Mouse (Mus musculus): Measurements from ENCODE around the gene Atp6v0a2. TPM values are rescaled to one million over a fixed set of nuclear protein-coding genes. Genes with fewer than 3 reads are reported as not detected.

Gene Atp6v0a2
- polyA plus RNA-seq, 1 experiment from 2014 or later = 29.2 TPM

DNA sequence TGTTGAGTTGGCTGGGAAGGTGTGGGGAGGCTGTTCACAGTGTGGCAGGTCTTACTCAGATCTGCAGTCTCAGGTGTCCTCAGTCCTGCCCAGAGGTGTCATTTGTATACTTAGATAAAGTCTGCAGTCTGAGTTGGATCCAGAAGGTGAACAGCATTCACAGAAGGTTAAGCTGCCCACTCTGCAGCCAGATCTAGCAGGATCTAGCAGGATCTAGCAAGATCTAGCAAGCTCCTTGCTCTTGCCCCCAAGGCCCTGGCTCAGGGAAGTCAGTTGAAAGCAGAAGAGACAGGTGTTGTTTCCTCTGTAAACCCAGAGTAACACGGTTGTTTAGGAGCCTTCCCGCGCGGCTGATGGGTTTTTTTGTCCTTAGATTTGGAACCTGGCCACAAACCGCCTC, 85.4 kb downstream of the Atp6v0a2 start:
- Histone ChIP-seq H3K36me3 (ENCODE audit: control insufficient read depth, insufficient read depth, low read length) (peaks cover 23% of the 10 kb centered on the region), H3K4me3 (ENCODE audit: low read depth, low read length) (no peak overlapping the region), H3K4me2 (replicated peaks; ENCODE audit: low read depth) (no peak overlapping the region), H3K9me3 (ENCODE audit: control insufficient read depth, low read length) (no peaks in the 10 kb centered on the region), H3K4me1 (replicated peaks; ENCODE audit: control insufficient read depth, insufficient read depth) (no peaks in the 10 kb centered on the region), H3K27ac (replicated peaks) (no peak overlapping the region), H3K27me3 (ENCODE audit: control insufficient read depth, insufficient read depth, low read length) (no peaks in the 10 kb centered on the region), H3K9ac (ENCODE audit: low read length) (no peak overlapping the region)
- DNase-seq (ENCODE audit: low spot score) = no peak
- no peak for TF ChIP-seq EP300 (optimal IDR thresholded peaks at IDR 0.05)
- no peak for TF ChIP-seq CTCF (IDR thresholded peaks at IDR 0.05; ENCODE audit: low read depth)
- WGBS = 89% methylated on average over 5 of the region's 5 CpGs
- no peak for ATAC-seq (ENCODE audit: low FRiP score, low TSS enrichment)

- 90% methylated on average over 8 of the region's 8 CpGs for WGBS
- H3K27ac ChIP-seq (replicated peaks) = no peak overlapping the region
- H3K9me3 ChIP-seq (ENCODE audit: control insufficient read depth, low read length) = no peaks in the 10 kb centered on the region
- peaks cover 33% of the 10 kb centered on the region for H3K36me3 ChIP-seq (ENCODE audit: control insufficient read depth, insufficient read depth, low read length)
- no peak for TF ChIP-seq EP300 (optimal IDR thresholded peaks at IDR 0.05)
- no peak for TF ChIP-seq CTCF (IDR thresholded peaks at IDR 0.05; ENCODE audit: low read depth)
- no peak for ATAC-seq (ENCODE audit: low FRiP score, low TSS enrichment)
- no peak for DNase-seq (ENCODE audit: low spot score)
- no peak overlapping the region for H3K4me3 ChIP-seq (ENCODE audit: low read depth, low read length)
- H3K4me1 ChIP-seq (replicated peaks; ENCODE audit: control insufficient read depth, insufficient read depth) = no peaks in the 10 kb centered on the region
- H3K27me3 ChIP-seq (ENCODE audit: control insufficient read depth, insufficient read depth, low read length) = no peaks in the 10 kb centered on the region
- no peak overlapping the region for H3K9ac ChIP-seq (ENCODE audit: low read length)
- no peak overlapping the region for H3K4me2 ChIP-seq (replicated peaks; ENCODE audit: low read depth)
Observed at GRCm38 (mm10) chr5:124715135-124715534, 86.8 kb downstream of the Atp6v0a2 start.

DNA sequence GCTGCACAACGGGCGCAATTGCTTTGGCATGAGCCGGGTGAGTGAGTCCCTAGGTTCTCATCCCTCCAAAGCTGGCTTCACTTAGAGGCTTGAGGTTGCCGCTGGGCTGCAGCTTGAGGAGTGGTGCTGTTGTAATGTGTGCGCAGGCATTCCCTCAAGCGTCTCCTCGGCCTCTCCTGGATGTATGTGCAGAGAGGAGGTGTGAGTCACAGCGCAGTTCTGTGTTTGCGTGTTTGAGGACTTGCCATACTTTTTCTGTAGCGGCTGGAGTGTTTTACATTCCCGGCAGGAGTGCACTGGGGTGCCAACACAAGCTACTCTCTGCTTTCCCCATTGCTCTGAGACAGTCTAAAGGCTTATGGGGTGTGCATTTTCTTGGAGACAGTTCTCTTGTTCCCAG, 89.6 kb downstream of the Atp6v0a2 start:
- Histone ChIP-seq H3K36me3 (ENCODE audit: control insufficient read depth, insufficient read depth, low read length) (peaks cover 33% of the 10 kb centered on the region), H3K4me1 (replicated peaks; ENCODE audit: control insufficient read depth, insufficient read depth) (no peaks in the 10 kb centered on the region), H3K4me3 (ENCODE audit: low read depth, low read length) (no peak overlapping the region), H3K27me3 (ENCODE audit: control insufficient read depth, insufficient read depth, low read length) (no peaks in the 10 kb centered on the region), H3K27ac (replicated peaks) (no peak overlapping the region), H3K4me2 (replicated peaks; ENCODE audit: low read depth) (no peak overlapping the region), H3K9ac (ENCODE audit: low read length) (no peak overlapping the region), H3K9me3 (ENCODE audit: control insufficient read depth, low read length) (no peaks in the 10 kb centered on the region)
- ATAC-seq (ENCODE audit: low FRiP score, low TSS enrichment) = no peak
- WGBS = 94% methylated on average over 11 of the region's 11 CpGs
- no peak for TF ChIP-seq EP300 (optimal IDR thresholded peaks at IDR 0.05)
- TF ChIP-seq CTCF (IDR thresholded peaks at IDR 0.05; ENCODE audit: low read depth) = no peak
- no peak for DNase-seq (ENCODE audit: low spot score)

GRCm38 (mm10) chr5:124718396-124718795, 90.0 kb downstream of the Atp6v0a2 start:
- Histone ChIP-seq H3K9ac (ENCODE audit: low read length) (no peak overlapping the region), H3K4me3 (ENCODE audit: low read depth, low read length) (no peak overlapping the region), H3K4me1 (replicated peaks; ENCODE audit: control insufficient read depth, insufficient read depth) (no peaks in the 10 kb centered on the region), H3K4me2 (replicated peaks; ENCODE audit: low read depth) (no peak overlapping the region), H3K27me3 (ENCODE audit: control insufficient read depth, insufficient read depth, low read length) (no peaks in the 10 kb centered on the region), H3K27ac (replicated peaks) (no peak overlapping the region), H3K9me3 (ENCODE audit: control insufficient read depth, low read length) (no peaks in the 10 kb centered on the region), H3K36me3 (ENCODE audit: control insufficient read depth, insufficient read depth, low read length) (peaks cover 33% of the 10 kb centered on the region)
- WGBS = 92% methylated on average over 7 of the region's 7 CpGs
- TF ChIP-seq CTCF (IDR thresholded peaks at IDR 0.05; ENCODE audit: low read depth) (no peak), EP300 (optimal IDR thresholded peaks at IDR 0.05) (no peak)
- DNase-seq (ENCODE audit: low spot score) (no peak), ATAC-seq (ENCODE audit: low FRiP score, low TSS enrichment) (no peak)

DNA sequence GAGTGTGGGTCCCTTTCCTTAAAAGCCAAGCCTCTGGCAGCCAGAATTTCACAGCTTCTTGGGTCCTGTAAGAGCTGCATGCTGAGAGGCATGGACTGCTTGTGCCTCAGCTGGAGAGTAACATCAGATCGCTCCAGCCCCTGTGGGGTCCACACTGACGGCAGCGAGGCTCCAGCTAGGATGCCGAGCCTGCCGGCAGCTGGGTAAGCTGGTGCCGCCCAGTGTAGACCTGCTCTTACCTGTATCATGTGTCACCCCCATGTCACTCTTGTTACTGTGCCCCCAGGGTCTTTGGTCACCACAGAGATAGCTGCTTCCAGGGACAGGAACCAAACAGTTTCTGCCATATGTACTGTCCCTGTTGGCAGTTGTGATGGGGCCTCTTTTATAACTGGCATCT, 94.7 kb downstream of the Atp6v0a2 start:
- WGBS = 94% methylated on average over 6 of the region's 6 CpGs
- no peak for ATAC-seq (ENCODE audit: low FRiP score, low TSS enrichment)
- no peaks in the 10 kb centered on the region for H3K9me3 ChIP-seq (ENCODE audit: control insufficient read depth, low read length)
- H3K4me1 ChIP-seq (replicated peaks; ENCODE audit: control insufficient read depth, insufficient read depth) = no peaks in the 10 kb centered on the region
- H3K27me3 ChIP-seq (ENCODE audit: control insufficient read depth, insufficient read depth, low read length) = no peaks in the 10 kb centered on the region
- DNase-seq (ENCODE audit: low spot score) = no peak
- no peak overlapping the region for H3K4me2 ChIP-seq (replicated peaks; ENCODE audit: low read depth)
- H3K36me3 ChIP-seq (ENCODE audit: control insufficient read depth, insufficient read depth, low read length) = peaks cover 26% of the 10 kb centered on the region
- no peak overlapping the region for H3K9ac ChIP-seq (ENCODE audit: low read length)
- H3K4me3 ChIP-seq (ENCODE audit: low read depth, low read length) = no peak overlapping the region
- TF ChIP-seq EP300 (optimal IDR thresholded peaks at IDR 0.05) (no peak), CTCF (IDR thresholded peaks at IDR 0.05; ENCODE audit: low read depth) (no peak)
- no peak overlapping the region for H3K27ac ChIP-seq (replicated peaks)

DNA sequence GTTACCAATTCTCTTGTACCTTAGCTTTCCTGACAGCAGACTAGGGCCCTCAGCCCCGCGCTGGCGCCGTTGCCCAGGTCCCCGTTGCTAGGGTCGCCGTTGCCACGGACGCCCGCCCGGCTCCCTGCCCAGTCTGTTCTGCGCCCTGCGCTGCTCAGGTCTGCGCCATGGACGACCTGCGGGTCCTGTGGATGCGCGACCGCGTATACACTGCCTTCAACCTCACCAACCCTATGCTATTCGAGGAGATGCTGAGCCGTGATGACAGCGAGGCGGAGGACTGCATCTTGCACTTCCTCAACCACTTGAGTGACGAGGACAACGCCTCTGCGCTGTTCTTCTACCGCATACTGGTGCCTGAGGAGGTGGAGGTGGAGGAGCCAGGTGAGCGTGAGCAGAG, 96.6 kb downstream of the Atp6v0a2 start, which contains the start of gene Dnah10:
TSS of gene Dnah10 (plus strand) at position 89 of the 400 bp plus-strand sequence.
- peak; percentile 53; the same call in 1 of the 2 replicates for ATAC-seq (ENCODE audit: low FRiP score, low TSS enrichment)
- 13% methylated on average over 25 of the region's 29 CpGs for WGBS
- H3K27me3 ChIP-seq (ENCODE audit: control insufficient read depth, insufficient read depth, low read length) = no peaks in the 10 kb centered on the region
- no peak within 1 kb of the TSS for H3K4me3 ChIP-seq (ENCODE audit: low read depth, low read length)
- H3K27ac ChIP-seq (replicated peaks) = no peak within 1 kb of the TSS
- no peak for DNase-seq (ENCODE audit: low spot score)
- no peak within 1 kb of the TSS for H3K9ac ChIP-seq (ENCODE audit: low read length)
- TF ChIP-seq EP300 (optimal IDR thresholded peaks at IDR 0.05) (no peak), CTCF (IDR thresholded peaks at IDR 0.05; ENCODE audit: low read depth) (no peak)
- no peaks in the 10 kb centered on the region for H3K9me3 ChIP-seq (ENCODE audit: control insufficient read depth, low read length)
- H3K4me1 ChIP-seq (replicated peaks; ENCODE audit: control insufficient read depth, insufficient read depth) = 0 out of 2 replicates have a peak, but pooled peaks cover 3% of the 10 kb centered on the region
- H3K4me2 ChIP-seq (replicated peaks; ENCODE audit: low read depth) = no peak within 1 kb of the TSS
- H3K36me3 ChIP-seq (ENCODE audit: control insufficient read depth, insufficient read depth, low read length) = 0 out of 2 replicates have a peak, but pooled peaks cover 10% of the 10 kb centered on the region
